ENCODE assay signal across 8 mouse cellular contexts in genomic region chr13:23552962-23553361, GRCm38 (mm10). TPM values are rescaled to one million over a fixed set of nuclear protein-coding genes. Genes with fewer than 3 reads are reported as not detected.
A peak's percentile ranks its signal among the peaks of the same experiment; 100 is the strongest.
DNase-seq lines count a peak whose midpoint lies in the region; ATAC-seq and TF ChIP-seq lines count a peak whose summit lies in the region.

Hist1h1d (plus strand) TSS chr13:23553262.

- no peak for TF ChIP-seq EP300 in heart, adult 2 months (IDR thresholded peaks at IDR 0.05; ENCODE audit: insufficient read depth, low read depth, low read length)
- no peak for TF ChIP-seq EP300 in liver, postnatal 0 days (IDR thresholded peaks at IDR 0.05; ENCODE audit: low read depth)

- intact Hi-C loops in heart, adult 2 months (cut with DNase I) = no loop called here

- no peak for ATAC-seq in granulocyte monocyte progenitor cell, adult 5-6 weeks (replicated peaks; ENCODE audit: poor library complexity, severe bottlenecking)
- ATAC-seq in liver, postnatal 0 days = no peak

- peaks cover 15% of the 10 kb centered on the region; the same call in 1 of the 2 replicates for H3K4me1 ChIP-seq in heart, embryonic 10.5 days
- H3K4me1 ChIP-seq in heart, adult 2 months (ENCODE audit: control insufficient read depth, insufficient read depth, low read length) = peaks cover 2% of the 10 kb centered on the region
- 0 out of 4 replicates have a peak, but pooled peaks cover 0 to 2% of the 10 kb centered on the region in 2 experiments for H3K4me1 ChIP-seq in ES-E14 (ENCODE audit: control insufficient read depth in 2 of 2, insufficient read depth in 2 of 2, low read length in 2 of 2, poor library complexity in 1 of 2)
- H3K4me1 ChIP-seq in liver, postnatal 0 days (ENCODE audit: insufficient read depth) = peaks cover 15% of the 10 kb centered on the region

- no peak for DNase-seq in heart, embryonic 10.5 days (ENCODE audit: low spot score)
- no peak for DNase-seq in heart, adult 2 months
- no peak for DNase-seq in ES-E14 (ENCODE audit: low read depth, low spot score)
- DNase-seq in liver, postnatal 0 days = no peak
- no peak for DNase-seq in cerebellum, adult 9-11 months
- no peak for DNase-seq in ovary, postnatal 10 days (ENCODE audit: low spot score)
- DNase-seq in urinary bladder, adult 2 months (ENCODE audit: low spot score) = no peak

- H3K4me2 ChIP-seq in liver, postnatal 0 days (ENCODE audit: low read depth, low read length) = peak within 1 kb of the TSS; percentile 90

- H3K27me3 ChIP-seq in heart, embryonic 10.5 days (ENCODE audit: insufficient read depth, poor library complexity, severe bottlenecking) = no peaks in the 10 kb centered on the region
- H3K27me3 ChIP-seq in heart, adult 2 months (ENCODE audit: control insufficient read depth, insufficient read depth, low read length) = no peaks in the 10 kb centered on the region
- no peaks in the 10 kb centered on the region for H3K27me3 ChIP-seq in liver, postnatal 0 days (ENCODE audit: insufficient read depth, low read length)

- no peak within 1 kb of the TSS for H3K9ac ChIP-seq in heart, adult 2 months (ENCODE audit: low read depth, low read length)
- peak within 1 kb of the TSS; percentile 50; the same call in 1 of the 2 replicates for H3K9ac ChIP-seq in ES-E14 (ENCODE audit: insufficient read depth, low read depth, low read length, poor library complexity, severe bottlenecking)
- peak within 1 kb of the TSS; percentile 64; the same call in 1 of the 2 replicates for H3K9ac ChIP-seq in liver, postnatal 0 days (replicated peaks)

- no peaks in the 10 kb centered on the region for H3K9me3 ChIP-seq in heart, embryonic 10.5 days
- no peaks in the 10 kb centered on the region for H3K9me3 ChIP-seq in ES-E14 (ENCODE audit: control insufficient read depth, insufficient read depth, low read depth, low read length)
- no peaks in the 10 kb centered on the region for H3K9me3 ChIP-seq in liver, postnatal 0 days (ENCODE audit: low read length)

- TF ChIP-seq POLR2A in heart, adult 2 months (IDR thresholded peaks at IDR 0.05; ENCODE audit: insufficient read depth, low read depth, low read length) = no peak

- no peak within 1 kb of the TSS; the same call in 1 of the 2 replicates for H3K4me3 ChIP-seq in heart, embryonic 10.5 days
- H3K4me3 ChIP-seq in heart, adult 2 months = no peak within 1 kb of the TSS
- H3K4me3 ChIP-seq in ES-E14 (ENCODE audit: insufficient read depth in 1 of 2, low read depth in 1 of 2, low read length in 2 of 2, poor library complexity in 1 of 2, severe bottlenecking in 1 of 2) = peak within 1 kb of the TSS in 1 of 2 experiments; percentile 3; a peak in 1 of 4 replicates
- H3K4me3 ChIP-seq in liver, postnatal 0 days (ENCODE audit: low read depth, low read length) = peak within 1 kb of the TSS; percentile 48; the same call in 1 of the 2 replicates

- peak within 1 kb of the TSS; percentile 90 for H3K27ac ChIP-seq in heart, embryonic 10.5 days
- H3K27ac ChIP-seq in heart, adult 2 months = no peak within 1 kb of the TSS
- peak within 1 kb of the TSS; percentile 63; the same call in 1 of the 2 replicates for H3K27ac ChIP-seq in ES-E14 (ENCODE audit: insufficient read depth, low read depth, low read length, poor library complexity, severe bottlenecking)
- H3K27ac ChIP-seq in liver, postnatal 0 days (ENCODE audit: low read depth) = peak within 1 kb of the TSS; percentile 97

- in situ Hi-C loops in ES-E14 (cut with MboI; ENCODE audit: low sequenced_read_pairs in 2 of 2, unreplicated experiment in 2 of 2) = loop anchor here (10.0 to 25.0 kb wide), 3 partner anchors 192 to 1816 kb away; partner anchors contain the start of genes Hist1h4j (in 2 of the 2), Hist1h2ag (in 1 of the 2), Hist1h2ah (in 1 of the 2) and Hist1h2bb (in 1 of the 2)

- TF ChIP-seq CTCF in heart, adult 2 months (IDR thresholded peaks at IDR 0.05) = no peak
- no peak for TF ChIP-seq CTCF in liver, postnatal 0 days (IDR thresholded peaks at IDR 0.05; ENCODE audit: low read depth)

- H3K36me3 ChIP-seq in heart, embryonic 10.5 days = no peaks in the 10 kb centered on the region
- no peaks in the 10 kb centered on the region; the same call in 1 of the 2 replicates for H3K36me3 ChIP-seq in heart, adult 2 months (ENCODE audit: control insufficient read depth, insufficient read depth, low read length)
- no peaks in the 10 kb centered on the region for H3K36me3 ChIP-seq in ES-E14 (ENCODE audit: control insufficient read depth, insufficient read depth, low read length, poor library complexity, severe bottlenecking)
- H3K36me3 ChIP-seq in liver, postnatal 0 days (replicated peaks; ENCODE audit: insufficient read depth, low read length) = no peaks in the 10 kb centered on the region

- no peaks in the 10 kb centered on the region for H3K79me2 ChIP-seq in heart, adult 2 months (replicated peaks; ENCODE audit: control insufficient read depth, insufficient read depth, low read length)

TF ChIP-seq in ES-E14, 5 proteins besides CTCF, POLR2A, EP300 and RAD21:
- TF ChIP-seq HCFC1 (IDR thresholded peaks at IDR 0.05; ENCODE audit: borderline replicate concordance, insufficient read depth, low read length) (no peak), ZNF384 (IDR thresholded peaks at IDR 0.05; ENCODE audit: low read depth, low read length) (no peak), MAFK (IDR thresholded peaks at IDR 0.05; ENCODE audit: insufficient read depth, low read depth, low read length) (no peak), CHD2 (IDR thresholded peaks at IDR 0.05; ENCODE audit: low read depth, low read length) (no peak), ZC3H11A (IDR thresholded peaks at IDR 0.05; ENCODE audit: borderline replicate concordance, low read depth, low read length) (no peak)

RNA-seq across cellular contexts. Expression of gene Hist1h1d, which starts in this region (rescaled TPM):
- 0.17 and 0.36 TPM in 2 replicates for polyA plus RNA-seq in heart, embryonic 10.5 days (2016; fragmentation: Nextera tagmentation; extraction: Ambion mirVana)
- under 1 TPM; 0.86 to 0.91 TPM for total RNA-seq in heart, adult 2 months (2021)
- 0.04 and 0.09 TPM in 2 replicates for polyA plus RNA-seq in heart, adult 2 months (2012; rRNA removed)
- 68.4 and 97.6 TPM in 2 replicates for total RNA-seq in ES-E14 (2012; rRNA removed)
- total RNA-seq in granulocyte monocyte progenitor cell, adult 5-6 weeks (2014; fragmentation: Nextera tagmentation) = 13.1 and 13.2 TPM in 2 replicates
- 109 and 113 TPM in 2 replicates for total RNA-seq in granulocyte monocyte progenitor cell, adult 5-6 weeks (2017)
- 0.43 and 0.51 TPM in 2 replicates for polyA plus RNA-seq in liver, postnatal 0 days (2015; fragmentation: Nextera tagmentation; extraction: Ambion mirVana)
- polyA plus RNA-seq in urinary bladder, adult 2 months (2012; rRNA removed) = 0.62 and 0.90 TPM in 2 replicates

Comparison
In these comparisons a context has a peak if more than half of its experiments do, and no peak if none do; other contexts are left out.
1. RNA of gene Hist1h1d (total RNA-seq): 13.1 to 113 TPM in granulocyte monocyte progenitor cell, adult 5-6 weeks and 68.4 to 97.6 TPM in ES-E14; 0.86 to 0.91 TPM in heart, adult 2 months; every median in the first group is over 4 times any median in the second.